Mouse (Mus musculus) lung, postnatal 4 days (tissue): ENCODE measurements around the gene Wdr37.
A peak's percentile ranks its signal among the peaks of the same experiment; 100 is the strongest.

Source experiments
- DNase-seq, 2 experiments: peaks; one replicate each; pipeline ENCODE4 v3.0.0; 2021

The Wdr37 gene

DNA sequence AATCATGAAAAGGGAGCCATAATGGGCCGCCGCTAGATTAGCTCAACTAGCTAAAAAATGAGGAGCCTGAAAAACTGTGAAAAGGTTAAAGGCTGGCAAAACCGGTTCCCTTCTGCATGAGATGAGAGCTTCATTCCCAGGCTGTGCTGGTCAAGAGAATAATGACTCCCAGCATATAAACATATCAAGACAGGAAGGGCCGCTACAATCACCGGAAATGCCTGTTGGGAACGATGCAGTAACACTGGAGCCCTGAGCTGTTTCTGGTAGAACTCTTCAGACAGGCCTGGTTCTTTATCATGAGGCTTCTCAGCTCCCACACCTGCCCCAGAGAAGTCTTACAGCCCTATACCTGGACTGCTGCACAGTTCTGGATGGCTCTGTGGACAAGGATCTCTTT lies 31.8 kb downstream of the Wdr37 start:
- peak; percentile 58 to 61 for DNase-seq

DNA sequence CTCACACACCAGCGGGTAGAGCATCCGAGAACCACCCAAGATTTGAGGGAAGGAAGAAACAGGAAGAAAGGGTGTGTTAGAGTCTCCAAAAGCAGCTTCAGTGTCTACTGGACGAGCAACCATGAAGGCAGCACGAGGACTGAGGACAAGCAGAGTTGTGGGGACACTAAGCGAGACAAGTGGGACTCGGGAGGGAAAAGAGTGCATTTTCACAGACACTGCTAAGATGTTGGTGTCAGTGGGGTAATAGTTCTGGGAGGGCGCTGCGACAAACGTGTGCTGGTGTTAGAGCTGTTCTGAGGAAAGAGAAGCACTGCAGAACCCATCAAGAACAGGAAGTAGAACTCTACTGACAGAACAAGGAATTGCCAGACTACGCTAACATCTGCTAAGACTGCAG lies 32.6 kb downstream of the Wdr37 start:
- no peak for DNase-seq

DNA sequence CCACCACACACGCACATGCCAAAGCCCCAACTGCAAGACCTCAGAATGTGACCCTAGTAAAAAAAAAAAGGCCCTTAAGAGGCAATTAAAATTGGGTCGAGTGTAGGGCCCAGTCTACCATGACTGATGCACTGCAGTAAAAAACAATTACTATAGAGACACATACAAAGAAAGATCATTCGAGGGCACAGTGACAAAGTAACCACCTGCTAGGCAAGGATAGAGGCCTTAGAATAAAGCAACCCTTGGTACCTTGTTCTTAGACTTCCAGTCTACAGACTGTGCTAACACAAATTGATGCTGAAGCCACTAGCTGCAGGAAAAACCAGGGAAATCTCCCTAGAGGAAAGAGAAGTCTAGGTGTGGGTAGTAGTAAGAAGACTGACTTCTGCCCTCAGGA lies 33.3 kb downstream of the Wdr37 start:
- DNase-seq = no peak

DNA sequence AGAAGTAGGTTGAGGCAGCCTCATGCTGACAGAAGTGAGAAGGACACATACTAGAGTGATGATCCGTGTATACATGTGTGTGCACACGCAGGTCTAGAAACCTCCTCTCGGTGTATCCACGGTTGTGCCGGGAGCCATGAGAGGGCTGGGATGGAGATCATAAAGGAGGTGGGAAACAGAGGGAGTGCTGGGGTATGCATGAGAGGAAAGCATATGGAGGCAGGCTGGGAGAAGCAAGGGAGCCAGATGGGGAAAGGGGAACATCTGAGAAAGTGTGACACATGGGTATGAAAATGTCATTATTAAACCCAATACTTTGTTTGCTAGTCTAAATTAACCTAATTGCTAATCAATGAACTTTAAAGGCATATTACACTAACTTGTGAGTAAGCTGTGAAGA lies 37.1 kb downstream of the Wdr37 start:
- no peak for DNase-seq

DNA sequence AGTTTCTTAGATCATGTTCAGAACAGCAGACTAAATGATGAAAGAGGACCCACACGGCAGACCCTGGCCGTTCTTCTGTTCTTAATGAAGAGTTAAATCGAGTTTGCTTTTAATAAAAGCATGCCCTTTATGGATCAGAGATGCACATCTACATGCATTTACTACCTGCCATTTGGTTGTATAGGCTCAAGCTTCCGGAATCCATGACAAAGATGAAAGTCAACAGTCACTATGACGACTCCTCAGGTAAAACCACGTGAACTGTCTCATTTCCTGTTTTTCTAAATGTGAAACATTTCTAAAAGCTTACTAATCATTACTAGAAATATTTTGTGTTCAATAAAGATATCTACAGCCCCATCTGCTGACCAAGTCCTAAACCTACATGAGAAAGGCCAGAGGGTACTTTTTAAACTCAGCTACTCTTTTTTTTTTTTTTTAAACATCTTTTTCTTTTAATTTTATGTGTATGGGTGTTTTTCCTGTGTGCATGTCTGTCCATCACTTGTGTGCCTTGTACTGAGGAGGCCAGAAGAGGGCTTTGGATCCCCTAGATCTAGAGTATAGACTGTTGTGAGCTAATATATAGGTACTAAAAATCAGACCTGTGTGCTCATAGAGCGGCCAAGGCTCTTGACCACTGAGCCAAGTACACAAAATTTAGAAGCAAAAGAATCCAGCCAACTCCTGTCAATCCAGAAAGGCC lies 40.0 kb downstream of the Wdr37 start:
- DNase-seq = no peak

DNA sequence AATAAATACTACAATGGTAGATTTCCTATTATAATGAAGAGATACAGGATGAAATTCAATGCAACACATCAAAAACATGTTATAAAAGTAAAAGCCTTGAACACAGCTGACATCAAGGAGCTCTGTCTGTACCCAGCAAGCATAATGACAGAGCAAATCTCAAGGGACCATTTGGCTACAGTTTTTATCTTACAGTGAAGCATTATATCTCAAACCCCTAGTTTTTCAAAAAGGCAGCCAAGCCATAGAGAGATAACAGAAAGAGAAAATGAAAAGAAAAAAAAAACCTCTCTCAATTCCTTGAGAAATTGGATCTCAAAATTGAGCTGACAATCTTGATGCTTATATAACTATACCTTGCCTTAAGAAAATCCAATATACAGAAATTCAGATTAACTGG lies 41.0 kb downstream of the Wdr37 start:
- DNase-seq = no peak

DNA sequence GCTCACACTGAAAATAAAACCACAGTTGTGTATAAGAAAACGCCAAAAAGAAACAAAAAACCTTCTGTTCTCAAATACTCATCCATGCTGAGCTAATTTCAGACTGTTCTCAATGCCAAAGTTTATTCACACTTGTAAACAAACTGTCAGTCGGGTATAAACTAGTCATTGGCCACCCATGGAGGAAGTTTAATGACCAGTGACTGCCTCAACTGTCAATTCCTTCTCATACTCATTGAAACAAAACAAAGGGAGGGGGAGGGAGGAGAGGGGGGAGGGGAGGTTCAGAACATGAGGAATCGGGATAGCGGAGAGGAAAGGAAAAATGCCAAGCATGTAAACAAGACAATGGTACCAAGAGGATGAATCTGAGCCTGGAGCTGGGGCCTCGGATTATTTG lies 41.9 kb downstream of the Wdr37 start:
- no peak for DNase-seq

DNA sequence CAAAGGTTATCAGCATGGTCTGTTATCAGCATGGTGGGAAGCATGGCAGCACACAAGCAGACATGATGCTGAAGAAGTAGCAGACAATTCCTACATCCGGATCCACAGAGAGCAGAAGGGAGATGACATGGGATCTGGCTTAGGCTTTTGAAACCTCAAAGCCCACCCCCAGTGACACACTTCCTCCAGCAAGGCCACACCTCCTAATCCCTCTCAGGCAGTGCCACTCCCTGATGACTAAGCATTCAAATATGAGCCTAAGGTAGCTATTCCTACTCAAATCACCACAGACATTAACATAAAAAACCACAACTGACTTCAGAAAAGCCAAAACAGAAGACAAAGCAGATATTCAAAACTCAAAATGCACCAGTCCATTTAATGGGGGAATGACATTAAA lies 42.8 kb downstream of the Wdr37 start:
- DNase-seq = no peak

DNA sequence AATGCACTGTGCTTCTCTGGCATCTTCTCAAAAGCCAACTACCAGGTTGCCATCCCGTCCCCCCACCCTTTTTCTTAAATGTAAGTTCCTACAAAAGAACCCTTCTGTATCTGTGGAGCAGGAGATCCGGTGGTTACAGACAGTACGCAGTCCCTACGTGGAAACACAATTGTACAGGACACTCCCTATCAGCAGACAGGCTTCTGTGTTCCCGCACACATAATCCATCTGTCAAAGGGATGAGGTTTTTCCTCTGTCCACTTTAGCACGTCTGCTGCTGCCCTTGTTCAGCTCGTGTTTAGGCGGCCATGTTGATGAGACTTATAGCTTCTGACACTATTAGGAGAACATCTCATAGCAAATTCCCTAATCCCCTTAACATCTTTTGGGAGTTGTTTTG lies 48.2 kb downstream of the Wdr37 start:
- no peak for DNase-seq

DNA sequence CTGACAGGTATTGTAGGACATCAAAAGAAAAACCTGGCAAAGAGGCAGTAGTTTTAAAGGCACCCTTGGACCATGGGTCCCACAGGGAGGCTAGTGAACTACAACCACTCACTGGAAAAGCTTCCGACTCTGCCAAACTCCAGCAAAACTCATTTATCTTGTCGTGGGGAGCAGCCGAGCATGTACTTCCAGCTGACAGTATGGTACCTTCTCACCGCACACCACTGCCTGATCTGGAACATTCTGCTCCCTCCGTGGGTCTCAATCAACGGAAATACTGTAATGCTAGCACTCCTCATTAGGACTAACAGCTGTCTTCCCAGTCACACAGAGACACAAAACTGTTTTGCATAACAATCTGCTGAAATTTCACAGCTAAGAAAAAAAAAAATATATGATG lies 48.6 kb downstream of the Wdr37 start:
- no peak for DNase-seq

DNA sequence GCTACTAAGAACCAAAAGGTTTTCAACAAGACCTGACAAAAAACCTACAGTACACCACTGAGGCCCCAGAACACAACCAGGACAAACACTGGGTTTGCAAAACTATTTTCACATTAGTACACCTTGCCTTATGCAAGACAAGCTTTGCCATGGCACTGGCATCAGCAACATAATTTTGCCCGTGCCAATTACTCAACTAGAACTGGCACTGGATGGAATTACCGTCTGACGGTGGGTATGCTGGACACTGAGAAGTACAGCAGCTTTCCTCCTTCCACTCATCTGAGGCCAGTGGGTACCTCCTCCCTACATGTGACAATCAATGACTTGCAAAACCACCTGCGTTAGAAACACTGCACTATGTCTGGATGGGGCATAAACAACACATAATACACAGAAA lies 49.5 kb downstream of the Wdr37 start:
- DNase-seq = no peak

DNA sequence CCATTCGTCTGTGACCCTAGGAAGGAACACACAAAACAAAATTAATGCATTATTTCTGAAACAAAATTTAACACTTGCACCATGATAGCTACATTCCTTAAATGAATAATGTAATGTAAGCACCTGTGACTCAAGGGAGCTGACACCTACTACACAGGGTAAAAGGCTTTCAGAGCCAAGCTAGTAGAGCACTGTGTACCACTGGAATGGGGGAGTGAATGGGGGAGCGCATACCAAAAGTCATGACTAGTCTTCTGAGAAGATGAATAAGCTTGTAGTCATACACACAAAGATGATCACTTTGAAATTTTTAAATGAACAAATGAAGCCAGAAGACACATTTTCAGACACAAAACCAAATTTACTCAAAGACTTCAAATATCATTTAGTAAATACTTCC lies 65.8 kb downstream of the Wdr37 start:
- peak in 1 of 2 experiments; percentile 1 for DNase-seq

DNA sequence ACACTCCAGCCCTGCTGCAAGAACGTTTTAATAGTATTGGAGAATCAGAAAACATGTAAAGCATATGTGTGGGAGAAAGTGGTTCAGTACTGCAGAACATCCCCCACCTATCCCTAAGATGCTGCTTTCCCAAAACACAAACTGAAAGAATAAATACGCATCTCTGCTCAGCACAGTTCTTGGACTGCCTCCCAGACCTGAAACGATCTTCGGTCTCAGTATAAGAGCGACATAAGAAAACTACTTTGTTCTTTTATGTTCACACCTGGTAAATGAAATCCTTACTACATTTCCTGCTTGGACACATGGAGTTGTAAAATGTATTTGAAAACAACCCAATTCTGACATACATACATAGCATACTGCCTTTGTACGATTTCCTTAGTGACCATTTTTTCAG lies 71.1 kb downstream of the Wdr37 start:
- DNase-seq = no peak

DNA sequence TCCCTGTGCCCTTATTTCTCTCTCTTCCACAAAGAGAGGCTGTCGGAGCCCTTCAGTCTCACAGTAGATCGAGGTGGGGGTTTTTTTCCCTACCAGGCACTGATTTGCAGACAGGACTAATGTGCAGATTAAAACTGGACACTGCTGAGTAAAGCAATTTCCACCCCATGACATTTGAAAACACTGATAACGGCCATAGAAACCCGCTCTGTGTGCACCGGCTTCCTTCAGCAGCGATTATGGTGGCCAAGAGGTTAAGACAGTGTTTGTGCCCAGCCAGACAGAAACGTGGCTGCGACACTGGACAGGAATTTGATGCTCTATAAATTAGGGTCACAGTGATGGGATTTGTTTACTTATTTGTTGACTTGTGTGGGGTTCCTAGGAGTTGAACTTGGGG lies 78.5 kb downstream of the Wdr37 start:
- DNase-seq = no peak

DNA sequence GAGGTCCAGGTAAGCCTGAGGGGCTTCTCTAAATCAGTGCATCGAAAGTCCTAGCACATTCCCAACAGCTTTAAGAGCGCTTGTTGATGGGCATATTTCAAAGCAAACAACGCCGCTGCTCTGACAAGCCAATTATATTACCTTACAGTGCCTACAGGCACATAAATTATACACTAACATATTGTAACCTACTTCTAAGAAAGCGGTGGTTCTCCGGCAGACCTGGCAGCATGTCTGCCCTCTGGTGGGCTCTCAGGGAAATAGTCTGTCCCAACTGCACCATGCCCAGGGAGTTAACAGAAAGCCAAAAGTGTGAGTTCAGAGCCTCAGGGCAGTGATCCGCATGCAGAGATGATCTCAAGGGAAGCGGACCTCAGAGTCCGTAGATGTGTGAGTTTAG lies 86.5 kb downstream of the Wdr37 start:
- DNase-seq = peak; percentile 33 to 49

DNA sequence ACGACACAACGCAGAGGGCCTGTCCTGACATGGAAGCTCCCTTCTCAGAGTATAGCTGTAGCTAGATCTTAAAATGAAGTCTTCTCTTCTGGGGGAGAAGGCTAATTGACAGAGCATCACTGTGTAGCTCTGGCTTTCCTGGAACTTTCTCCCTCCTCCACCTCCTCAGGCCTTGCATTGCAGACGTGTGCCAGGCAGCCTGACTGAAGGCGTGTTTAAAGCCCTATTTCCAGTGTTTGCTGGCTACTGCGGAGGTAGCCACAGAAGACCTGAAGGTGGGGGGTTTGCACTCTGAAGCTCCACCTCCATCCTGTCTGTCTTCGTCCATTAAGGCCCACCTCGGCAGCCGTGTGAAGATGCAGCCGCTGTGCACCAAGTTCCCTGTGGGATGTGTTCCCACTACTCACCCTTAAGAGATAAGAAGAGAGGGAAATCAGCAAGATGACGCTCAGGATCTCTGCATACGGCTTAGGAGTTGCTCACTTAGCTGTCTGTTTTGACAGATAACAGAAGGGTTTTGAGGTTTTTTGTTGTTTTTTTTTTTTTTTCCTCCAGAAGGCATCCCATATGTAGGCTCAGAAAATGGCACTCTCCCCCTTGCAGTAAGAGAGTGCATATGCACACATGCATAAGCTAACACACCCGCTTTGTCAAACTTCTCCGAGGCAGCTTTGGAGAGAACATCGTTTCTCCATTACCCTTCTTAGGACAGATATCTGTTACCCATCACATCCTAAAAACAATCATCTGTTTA lies 87.2 kb downstream of the Wdr37 start:
- DNase-seq = no peak

DNA sequence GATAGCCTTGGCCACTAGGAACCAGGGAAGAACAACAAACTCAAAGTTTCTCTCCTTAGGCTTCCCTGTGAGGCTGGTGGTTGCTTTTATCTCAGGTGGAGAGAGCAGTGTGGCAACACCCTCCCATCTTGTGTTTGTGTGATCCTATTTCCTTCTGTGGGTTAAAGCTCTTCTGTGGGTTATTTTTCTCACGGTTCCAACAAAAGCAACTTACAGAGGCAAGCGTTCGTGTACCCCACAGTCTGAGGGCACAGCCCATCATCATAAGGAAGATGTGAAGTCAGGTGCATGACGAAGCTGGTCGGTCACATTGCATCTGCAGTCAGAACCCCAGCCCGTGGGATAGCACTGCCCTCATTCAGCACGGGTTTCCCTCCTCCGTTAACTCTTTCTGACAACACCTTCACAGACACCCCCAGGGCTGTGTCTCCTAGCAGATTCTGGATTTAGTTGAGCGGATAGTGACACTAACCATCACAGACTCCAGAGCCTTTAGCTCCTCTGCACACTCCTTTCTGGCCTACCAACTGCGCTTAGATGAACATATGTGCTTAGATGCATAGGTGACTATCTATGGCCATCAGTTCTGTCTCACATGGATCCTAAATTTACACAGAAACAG lies 87.9 kb downstream of the Wdr37 start:
- DNase-seq = no peak

DNA sequence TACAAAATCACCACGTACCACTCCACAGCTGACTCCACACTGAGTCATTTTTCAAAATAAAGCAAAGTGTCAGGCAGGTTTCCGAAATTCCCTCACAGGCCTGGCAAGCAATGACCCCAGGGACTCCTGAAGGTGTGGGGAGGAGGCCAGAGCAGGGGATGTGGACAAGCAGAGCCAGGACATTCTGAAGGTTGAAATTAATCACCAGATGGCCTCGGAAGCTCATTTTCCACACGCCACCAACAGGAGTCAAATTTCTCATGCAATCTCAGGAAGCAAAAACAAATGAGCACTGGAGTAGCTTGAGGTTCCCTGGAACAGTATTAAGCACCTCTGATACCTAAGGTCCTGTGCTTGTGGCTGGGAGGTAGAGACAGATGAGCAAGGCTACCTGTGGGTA lies 89.1 kb downstream of the Wdr37 start:
- DNase-seq = no peak

DNA sequence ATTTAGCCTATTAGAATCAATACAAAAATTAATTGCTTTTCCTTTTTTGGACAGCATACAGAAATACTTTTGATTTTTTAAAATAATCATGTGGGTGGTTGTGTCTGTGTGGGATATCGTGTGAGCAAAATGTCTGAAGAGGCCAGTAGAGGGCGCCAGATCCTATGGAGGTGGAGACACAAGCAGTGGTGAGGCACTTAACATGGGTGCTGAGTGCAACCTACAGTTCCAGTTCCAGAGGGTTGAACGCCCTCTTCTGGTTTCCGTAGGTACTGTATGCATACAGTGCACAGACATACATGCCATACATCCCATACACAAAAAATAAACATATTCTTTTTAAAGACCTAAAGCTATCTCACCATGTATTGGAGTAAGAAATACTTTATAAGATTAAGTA lies 91.3 kb downstream of the Wdr37 start:
- peak; percentile 33 to 56 for DNase-seq

DNA sequence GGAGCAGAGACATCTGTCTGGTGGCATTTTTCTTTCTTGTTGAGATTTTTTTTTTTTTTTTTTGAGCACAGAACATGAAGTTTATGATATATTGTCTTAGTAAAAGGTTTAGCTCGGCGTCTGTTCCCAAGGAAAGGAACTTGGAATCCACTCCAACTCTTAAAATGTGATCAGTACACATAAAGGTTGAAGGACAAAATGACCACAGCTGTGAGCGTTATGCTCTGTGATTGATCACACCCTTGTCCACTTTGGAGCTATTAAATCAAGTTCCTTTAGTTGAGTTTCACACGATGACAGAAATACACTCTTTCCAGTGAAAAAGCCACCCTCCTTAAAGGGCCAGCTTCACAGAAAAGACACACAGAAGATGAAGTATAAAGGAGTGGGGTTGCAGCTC lies 101.1 kb downstream of the Wdr37 start:
- no peak for DNase-seq

DNA sequence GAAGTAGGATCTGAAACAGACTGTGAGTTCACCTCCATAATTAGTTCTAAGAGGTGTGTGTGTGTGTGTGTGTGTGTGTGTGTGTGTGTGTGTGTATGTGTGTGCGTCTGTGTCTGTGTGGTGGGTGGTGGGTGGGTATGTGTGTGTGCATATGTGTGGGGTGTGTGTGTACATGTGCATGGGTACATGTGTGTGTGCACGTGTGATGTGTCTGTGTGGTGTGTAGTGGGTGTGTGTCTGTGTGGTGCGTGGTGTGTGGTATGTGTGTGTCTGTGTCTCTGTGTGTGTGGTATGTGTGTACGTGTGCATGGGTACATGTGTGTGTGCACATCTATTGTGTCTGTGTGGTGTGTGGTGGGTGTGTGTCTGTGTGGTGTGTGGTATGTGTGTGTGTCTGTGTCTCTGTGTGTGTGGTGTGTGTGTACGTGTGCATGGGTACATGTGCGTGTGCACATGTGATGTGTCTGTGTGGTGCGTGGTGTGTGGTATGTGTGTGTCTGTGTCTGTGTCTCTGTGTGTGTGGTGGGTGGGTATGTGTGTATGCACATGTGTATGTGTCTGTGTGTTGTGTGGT lies 102.0 kb downstream of the Wdr37 start:
- DNase-seq = no peak

DNA sequence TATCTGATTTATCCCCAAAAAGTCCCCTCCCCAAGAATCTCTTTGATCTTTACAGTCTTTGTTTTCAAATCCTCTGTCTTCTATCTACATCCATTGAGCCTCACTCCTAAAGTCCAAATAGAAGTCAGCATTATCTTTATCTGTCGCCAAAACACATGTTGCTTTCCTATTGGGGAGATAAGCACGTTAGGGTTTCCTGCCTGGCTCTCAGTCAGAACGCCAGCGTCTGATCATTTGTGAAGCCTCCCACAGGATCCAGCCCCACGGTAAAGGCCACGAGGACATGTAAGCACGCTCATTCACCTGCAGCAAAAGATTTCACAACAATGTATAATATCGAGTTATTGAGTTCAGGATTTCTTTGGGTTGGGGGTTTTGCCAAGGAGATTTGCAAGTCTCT lies 110.8 kb downstream of the Wdr37 start:
- no peak for DNase-seq
